Mouse (Mus musculus) left cerebral cortex, adult 9 months (tissue): ENCODE data around the gene Ajuba.
"Not testable (repeated sequence)": the region's sequence is repeated elsewhere in the genome, so short reads cannot be mapped to it uniquely, and the experiment has no call there.

Experiments
- DNase-seq, 2 experiments: peaks; one replicate each; pipeline ENCODE4 v3.0.0; 2022; ENCODE audit warnings: low spot score in 2 of 2

The Ajuba gene

GRCm38 (mm10) chr14:54577089-54577982 lies at the start of gene Ajuba:
Gene Ajuba (minus strand): TSS chr14:54577558.
- DNase-seq, result peak in 1 of 2 experiments; percentile 71

DNA sequence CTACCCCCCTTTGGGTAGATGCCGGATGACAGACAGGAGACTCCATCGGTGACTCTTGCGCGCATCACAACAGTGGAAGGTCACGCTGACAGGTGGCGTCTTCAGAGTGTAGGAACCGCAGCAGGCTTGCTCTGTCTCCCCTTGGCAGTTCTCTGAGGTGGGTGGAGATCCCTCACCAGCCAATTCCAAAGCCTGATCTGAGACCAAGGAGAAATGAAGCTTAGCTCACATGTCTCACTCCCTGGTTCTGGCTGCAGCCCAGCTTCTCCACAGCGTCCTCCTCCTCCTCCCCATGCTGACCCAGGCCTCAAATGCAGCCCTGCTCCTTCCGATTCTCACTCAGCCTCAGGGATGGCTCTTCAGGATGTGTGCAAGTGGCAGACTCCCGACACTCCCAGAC lies 47.6 kb upstream of the Ajuba start:
- DNase-seq, result no peak

DNA sequence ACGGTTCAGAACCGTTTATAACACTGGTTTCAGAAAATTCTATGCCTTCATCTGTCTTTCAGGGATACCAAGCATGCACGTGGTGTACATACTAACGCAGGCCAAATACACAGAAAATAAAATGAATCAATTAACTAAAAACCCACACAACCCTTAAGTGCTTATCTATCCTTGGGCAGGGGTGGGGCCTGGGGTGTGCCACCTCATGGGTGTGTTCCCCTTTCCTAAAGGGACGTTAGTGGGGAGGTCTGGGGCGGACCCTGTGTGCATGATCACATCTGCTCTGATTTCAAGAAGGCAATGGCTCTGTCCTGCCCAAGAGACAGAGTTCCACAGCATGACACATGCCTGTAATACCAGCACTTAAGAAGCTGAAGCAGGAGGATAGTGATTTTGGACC lies 46.0 kb upstream of the Ajuba start:
- no peak for DNase-seq

GRCm38 (mm10) chr14:54621133-54621532 lies 43.8 kb upstream of the Ajuba start, which contains the start of gene Psmb11:
Gene Psmb11 (plus strand): TSS chr14:54621433.
- no peak for DNase-seq

DNA sequence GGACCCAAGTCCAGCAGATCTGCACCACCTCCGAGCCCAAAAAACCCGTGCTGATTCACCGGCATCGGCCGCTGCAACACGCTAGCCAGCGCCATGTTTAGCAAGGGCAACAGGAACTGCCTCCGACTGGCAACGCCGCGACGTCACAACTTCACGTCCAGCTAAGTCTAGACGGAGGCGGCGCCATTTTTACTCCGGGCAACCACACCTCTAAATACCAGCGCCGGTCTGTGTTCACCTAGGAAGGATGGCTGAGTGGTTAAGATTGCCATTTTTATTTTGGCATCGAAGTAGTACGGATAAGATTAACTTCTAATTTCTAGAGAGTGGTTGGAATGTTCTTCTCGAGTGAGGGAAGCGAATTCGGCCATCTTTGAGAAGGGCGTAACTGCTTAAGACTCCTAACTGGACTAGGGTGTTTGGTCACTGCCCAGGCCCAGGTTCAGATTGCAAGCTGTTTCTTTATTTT lies 40.6 kb upstream of the Ajuba start, which contains the start of gene Psmb5:
Gene Psmb5, minus strand, starts transcription at position 126 of the 469 bp plus-strand sequence.
- DNase-seq, result peak in 1 of 2 experiments; percentile 92

GRCm38 (mm10) chr14:54617152-54617896 lies 40.0 kb upstream of the Ajuba start:
- DNase-seq, result no peak

GRCm38 (mm10) chr14:54616226-54616825 lies 39.0 kb upstream of the Ajuba start:
- no peak for DNase-seq

- not testable (repeated sequence) for DNase-seq
Measured at GRCm38 (mm10) chr14:54614130-54614529, 36.8 kb upstream of the Ajuba start.

- DNase-seq, result peak in 1 of 2 experiments; percentile 66
Measured at GRCm38 (mm10) chr14:54610648-54611047, 33.3 kb upstream of the Ajuba start.

- no peak for DNase-seq
Measured at GRCm38 (mm10) chr14:54609962-54610361, 32.6 kb upstream of the Ajuba start.

DNA sequence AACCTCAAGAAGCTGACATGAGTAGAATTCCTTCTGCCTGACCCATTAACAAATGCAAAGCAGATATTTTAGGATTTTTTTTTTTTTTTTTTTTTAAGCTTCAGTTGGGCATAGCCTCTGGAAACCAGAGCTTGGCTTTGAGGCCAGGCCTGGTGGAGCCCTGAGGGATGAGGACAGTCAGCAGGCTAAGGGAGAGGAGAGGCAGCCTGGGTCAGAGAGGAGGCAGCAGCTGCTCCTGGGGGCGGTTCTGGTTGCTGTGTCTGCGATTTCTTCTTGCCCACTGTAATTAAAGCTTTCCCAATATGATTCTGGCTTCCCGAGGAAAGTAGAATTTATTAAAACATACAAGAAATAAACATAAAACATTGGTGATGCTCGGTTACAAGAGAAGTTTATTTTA lies 31.9 kb upstream of the Ajuba start:
- DNase-seq, result no peak

GRCm38 (mm10) chr14:54607226-54607625 lies 29.9 kb upstream of the Ajuba start:
- no peak for DNase-seq

DNA sequence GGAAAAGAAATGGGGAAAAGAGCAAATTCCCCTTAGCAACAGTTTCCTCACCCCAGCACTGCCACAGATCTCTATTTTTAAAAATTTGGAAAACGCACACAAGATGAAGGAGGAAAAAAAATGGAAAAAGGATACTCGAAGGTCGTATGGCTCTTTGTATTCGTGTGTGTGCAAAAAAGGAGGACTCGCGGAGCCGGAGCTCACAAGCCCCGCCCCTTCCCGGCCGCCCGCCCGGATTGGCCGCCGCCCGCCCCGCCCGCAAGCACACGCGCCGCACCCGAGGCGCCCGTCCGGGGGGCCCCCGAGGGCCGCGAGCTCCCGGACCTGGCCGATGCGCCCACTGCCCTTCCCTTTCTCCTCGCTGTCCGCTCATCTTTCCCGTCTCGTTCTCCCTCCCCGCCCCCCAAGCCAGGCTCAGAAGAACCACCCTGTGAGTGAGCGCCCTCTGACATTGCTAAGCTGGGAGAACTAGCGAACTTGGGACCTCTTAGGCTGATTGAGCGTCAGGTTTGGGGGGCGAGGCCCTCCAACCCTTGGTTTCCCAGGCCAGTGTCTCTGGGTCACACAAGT lies 28.5 kb upstream of the Ajuba start, which contains the start of gene 4931414P19Rik:
Gene 4931414P19Rik, minus strand, starts transcription at position 242 of the 570 bp plus-strand sequence.
- peak in 1 of 2 experiments; percentile 62 for DNase-seq

DNA sequence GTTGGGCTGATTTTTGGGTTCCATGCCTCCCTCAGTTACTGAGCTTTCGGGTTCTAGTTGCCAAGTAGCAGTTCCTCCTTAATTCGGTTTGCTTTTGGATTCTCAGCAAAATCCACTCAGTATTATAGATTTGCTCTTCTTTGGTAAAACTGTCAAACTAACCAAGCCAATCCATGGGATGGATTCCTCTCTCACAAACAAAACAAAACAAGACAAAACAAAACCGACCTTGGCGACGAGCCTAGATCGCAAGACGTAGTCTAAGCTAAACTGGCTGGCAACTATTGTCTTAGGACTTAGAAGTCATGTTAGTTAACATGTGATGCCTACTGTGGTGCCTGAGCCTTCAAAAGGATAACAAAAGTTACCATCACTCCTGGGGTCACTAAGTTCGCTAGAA lies 26.3 kb upstream of the Ajuba start:
- DNase-seq, result no peak

DNA sequence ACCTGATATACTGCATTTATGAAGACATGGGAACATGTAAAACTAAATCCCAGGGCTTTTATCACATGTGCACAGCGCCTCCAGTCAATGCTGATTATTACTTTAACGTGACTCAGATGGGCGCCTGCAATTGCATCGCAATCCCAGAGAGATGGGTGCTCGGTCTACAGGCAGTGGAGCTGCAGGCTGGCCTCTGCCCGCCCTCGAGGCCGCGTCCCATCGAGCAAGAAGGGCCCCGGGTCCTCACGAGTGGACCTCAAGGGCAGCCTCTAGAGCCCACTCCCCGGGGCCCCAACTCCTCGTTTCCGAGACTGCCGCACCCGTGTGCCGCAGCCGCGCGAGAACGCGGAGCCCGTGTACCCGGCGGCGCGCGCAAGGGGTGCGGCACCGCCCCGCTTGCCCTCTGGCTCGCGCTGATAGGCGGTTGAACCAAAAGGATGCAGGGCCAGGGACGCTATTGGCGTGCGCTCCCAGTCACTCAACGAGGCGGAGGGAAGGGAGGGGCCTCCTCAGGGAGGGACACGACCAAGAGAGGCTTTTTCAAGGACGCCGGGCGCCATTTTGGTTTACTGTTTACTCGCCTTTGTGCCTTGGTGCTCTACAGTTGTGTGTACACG lies 25.8 kb upstream of the Ajuba start:
- peak; percentile 90 to 97 for DNase-seq

GRCm38 (mm10) chr14:54602613-54603012 lies 25.3 kb upstream of the Ajuba start:
- DNase-seq, result no peak

- no peak for DNase-seq
Measured at GRCm38 (mm10) chr14:54601601-54602000, 24.2 kb upstream of the Ajuba start.

DNA sequence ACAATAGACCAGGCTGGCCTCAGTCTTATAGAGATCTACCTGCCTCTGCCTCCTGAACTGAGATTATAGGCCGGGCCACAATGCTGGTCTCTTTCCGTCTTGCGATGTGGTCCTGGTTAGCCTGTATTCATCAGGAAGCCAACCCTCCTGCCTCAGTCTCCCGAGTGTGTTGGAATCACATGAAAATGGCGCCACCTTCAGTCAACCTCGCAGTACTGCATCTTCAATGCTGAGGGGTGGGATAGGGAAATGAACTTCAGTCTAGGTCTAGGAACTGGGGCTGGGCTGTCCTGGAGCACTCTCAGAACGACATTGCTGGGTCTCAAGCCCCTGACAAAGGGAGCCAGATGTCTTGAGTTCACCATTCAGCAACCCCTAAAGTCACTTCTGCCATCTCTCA lies 19.7 kb upstream of the Ajuba start:
- DNase-seq, result no peak

DNA sequence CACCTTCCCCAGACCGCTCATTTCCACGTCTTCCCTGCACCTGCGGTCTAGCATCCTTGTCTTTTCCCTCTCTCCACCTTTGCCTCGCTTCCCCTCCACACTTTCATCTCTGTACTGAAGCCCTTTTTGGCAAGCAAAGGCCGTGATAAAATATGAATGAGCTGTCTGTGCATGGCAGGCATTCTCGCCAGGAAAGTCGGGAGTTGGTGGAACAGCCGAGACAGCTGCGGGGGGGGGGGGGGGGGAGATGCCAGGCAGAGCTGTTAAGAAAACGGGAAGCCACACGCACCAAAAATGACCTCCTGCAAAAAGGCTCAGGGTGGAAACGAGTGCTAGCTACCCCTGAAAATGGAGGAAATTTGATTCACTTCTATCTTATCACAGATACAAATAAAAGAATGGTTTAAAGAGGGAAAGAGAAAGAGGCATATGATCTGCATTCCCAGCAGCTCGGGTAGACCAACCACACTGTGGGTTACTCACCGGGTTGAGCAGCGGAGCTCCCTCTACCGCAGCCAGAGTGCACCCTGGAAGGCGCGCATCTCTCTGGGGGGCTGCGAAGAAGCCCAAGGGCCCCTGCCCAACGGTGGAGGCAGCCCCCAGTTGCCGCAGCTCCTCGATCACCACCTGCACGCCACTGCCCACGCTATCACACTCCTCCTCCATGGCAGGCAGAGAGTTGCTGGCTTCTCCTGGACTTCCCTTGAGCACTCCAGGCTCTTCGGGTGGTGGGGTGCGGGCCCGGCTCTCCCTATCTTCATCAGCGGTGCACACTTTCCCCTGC lies 17.5 kb upstream of the Ajuba start:
- peak in 1 of 2 experiments; percentile 54 for DNase-seq

DNA sequence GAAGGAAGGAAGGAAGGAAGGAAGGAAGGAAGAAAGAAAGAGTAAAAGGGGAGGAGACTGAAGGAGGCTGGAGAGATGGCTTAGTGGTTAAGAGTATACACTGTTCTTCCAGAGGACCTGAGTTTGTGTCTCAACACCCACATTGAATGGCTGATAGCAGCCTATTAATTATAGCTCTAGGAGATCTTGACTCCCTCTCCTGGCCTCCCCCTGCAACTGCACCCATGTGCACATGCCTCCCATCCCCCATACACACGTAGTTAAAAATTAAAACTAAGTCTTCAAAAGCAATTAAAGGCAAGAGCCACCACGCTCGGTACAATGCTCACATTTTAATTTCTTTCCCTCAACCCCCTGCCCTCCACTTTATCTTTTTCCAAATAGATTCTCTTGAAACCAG lies 16.7 kb upstream of the Ajuba start:
- no peak for DNase-seq
